Mouse (Mus musculus) liver, embryonic 14.5 days (tissue): ENCODE data around the gene Mcm3.

Source experiments
- CTCF ChIP-seq: IDR thresholded peaks from 2 replicates; pipeline ENCODE4 v1.5.1; 2016; ENCODE audit warnings: antibody characterized with exemption, low read depth, control low read depth
- EP300 ChIP-seq: IDR thresholded peaks from 2 replicates; pipeline ENCODE4 v1.6.1; 2016; ENCODE audit warnings: antibody characterized with exemption, low read depth

DNA sequence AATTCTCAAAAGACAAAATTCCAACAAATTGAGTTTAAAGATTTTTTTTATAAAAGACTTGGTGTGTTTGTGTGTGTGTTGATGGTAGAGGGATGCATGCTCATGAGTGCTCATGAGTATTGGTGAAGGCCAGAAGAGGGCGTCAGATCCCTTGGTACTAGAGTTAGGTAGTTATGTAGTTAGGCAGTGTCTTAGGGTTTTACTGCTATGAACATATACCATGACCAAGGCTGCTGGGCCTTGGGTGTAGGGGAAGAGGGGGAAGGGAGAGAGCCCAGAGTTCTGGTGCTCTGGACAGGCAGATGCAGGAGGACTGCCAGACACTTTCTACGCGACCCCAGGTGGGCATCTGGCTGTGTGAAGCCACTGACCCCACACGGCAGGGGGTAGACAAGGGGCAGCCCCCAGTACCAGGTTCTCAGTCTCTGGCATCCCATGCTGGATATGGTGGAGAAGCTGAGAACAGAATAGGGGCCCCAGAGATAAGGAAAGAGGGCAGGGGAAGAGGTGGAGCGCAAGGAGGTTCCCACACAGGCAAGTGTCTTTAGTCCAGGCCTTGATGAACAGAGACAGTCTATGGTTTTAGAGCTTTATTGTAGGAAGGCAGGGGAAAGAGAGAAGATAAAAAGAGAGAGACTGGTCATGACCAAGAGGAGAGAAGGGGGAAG, 12.5 kb upstream of the Mcm3 start:
- no peak for TF ChIP-seq CTCF
- no peak for TF ChIP-seq EP300
